Mouse (Mus musculus): ENCODE results near the gene Sptbn2. TPM values are rescaled to one million over a fixed set of nuclear protein-coding genes. Genes with fewer than 3 reads are reported as not detected.

Gene Sptbn2
- total and polyA plus RNA-seq, 3 experiments, result 0.31 to 0.79 TPM; not detected in 1

DNA sequence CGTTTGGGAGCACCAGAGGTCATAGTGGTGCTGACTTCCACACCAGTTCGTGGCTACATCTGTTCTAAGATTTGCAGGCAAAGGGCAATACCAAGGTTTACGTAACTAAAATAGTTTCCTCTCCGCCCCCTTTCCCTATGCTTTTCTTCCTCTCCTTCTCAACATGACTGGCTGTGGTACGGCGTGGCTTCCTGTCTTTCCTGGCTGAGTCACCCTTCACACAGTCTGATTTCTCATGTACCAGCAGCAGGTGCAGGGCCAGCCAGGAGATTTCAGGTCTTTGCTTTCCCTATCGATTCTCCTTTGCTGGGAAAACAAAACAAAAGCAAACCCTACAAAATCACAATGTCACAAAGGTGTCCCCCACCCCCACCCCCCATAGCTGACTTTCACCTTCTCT lies 9.7 kb upstream of the Sptbn2 start (continued):
- no peak for TF ChIP-seq POLR2A (IDR thresholded peaks at IDR 0.05; ENCODE audit: control insufficient read depth in 1 of 2, insufficient read depth in 1 of 2, low read depth in 1 of 2, low read length in 2 of 2, poor library complexity in 1 of 2)
- TF ChIP-seq HCFC1 (IDR thresholded peaks at IDR 0.05; ENCODE audit: low read depth, low read length), result no peak

DNA sequence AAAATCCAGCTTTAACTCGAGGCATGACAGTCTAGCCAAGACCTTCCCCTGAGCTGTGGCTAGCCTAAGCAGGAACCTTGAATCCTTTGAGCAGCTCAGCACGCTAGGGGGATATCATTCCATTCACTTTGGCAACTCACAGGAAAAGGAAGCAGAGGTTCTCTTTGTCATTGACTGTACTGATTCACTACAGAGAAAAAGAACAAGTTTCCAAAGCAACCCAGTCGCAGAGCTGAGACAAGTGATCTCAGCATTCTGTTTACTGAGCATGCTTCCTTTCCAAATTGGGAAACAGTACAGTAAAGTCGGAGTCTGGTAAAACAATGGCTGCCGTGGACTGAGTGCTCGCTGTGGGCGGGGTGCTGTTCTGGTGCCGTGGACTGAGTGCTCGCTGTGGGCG lies 2.2 kb upstream of the Sptbn2 start:
- Histone ChIP-seq H3K9ac (ENCODE audit: control insufficient read depth, low read depth, low read length, poor library complexity, severe bottlenecking) (no peak overlapping the region), H3K27me3 (ENCODE audit: control insufficient read depth in 1 of 2, insufficient read depth in 2 of 2, low read length in 2 of 2) (peaks cover 2 to 4% of the 10 kb centered on the region in 2 experiments; a peak in 3 of 4 replicates)
- no peak for TF ChIP-seq CHD1 (IDR thresholded peaks at IDR 0.05; ENCODE audit: low read depth, low read length)
- no peak for TF ChIP-seq ZMIZ1 (IDR thresholded peaks at IDR 0.05; ENCODE audit: low read depth, low read length)
- TF ChIP-seq USF1 (IDR thresholded peaks at IDR 0.05; ENCODE audit: low read depth, low read length), result no peak
- no peak for TF ChIP-seq RAD21 (IDR thresholded peaks at IDR 0.05; ENCODE audit: low read depth, low read length)
- TF ChIP-seq GABPA (IDR thresholded peaks at IDR 0.05; ENCODE audit: low read depth, low read length), result no peak
- no peak for TF ChIP-seq MYC (IDR thresholded peaks at IDR 0.05; ENCODE audit: low read depth, low read length)
- no peak for TF ChIP-seq USF2 (IDR thresholded peaks at IDR 0.05; ENCODE audit: borderline replicate concordance in 1 of 2, insufficient read depth in 1 of 2, low read depth in 1 of 2, low read length in 2 of 2)
- TF ChIP-seq JUND (IDR thresholded peaks at IDR 0.05; ENCODE audit: low read depth, low read length), result no peak
- no peak for TF ChIP-seq ZC3H11A (IDR thresholded peaks at IDR 0.05; ENCODE audit: low read depth, low read length)
- no peak for TF ChIP-seq SMC3 (IDR thresholded peaks at IDR 0.05; ENCODE audit: low read depth, low read length)
- no peak for TF ChIP-seq MEF2A (IDR thresholded peaks at IDR 0.05; ENCODE audit: extremely low read depth, insufficient replicate concordance, low read depth, low read length, poor library complexity, severe bottlenecking)
- no peak for TF ChIP-seq TCF12 (IDR thresholded peaks at IDR 0.05; ENCODE audit: low read depth, low read length)
- no peak for TF ChIP-seq HCFC1 (IDR thresholded peaks at IDR 0.05; ENCODE audit: low read depth, low read length)
- TF ChIP-seq KAT2A (conservative IDR thresholded peaks at IDR 0.05; ENCODE audit: low read depth, low read length), result no peak
- TF ChIP-seq NELFE (IDR thresholded peaks at IDR 0.05; ENCODE audit: low read depth, low read length), result no peak

DNA sequence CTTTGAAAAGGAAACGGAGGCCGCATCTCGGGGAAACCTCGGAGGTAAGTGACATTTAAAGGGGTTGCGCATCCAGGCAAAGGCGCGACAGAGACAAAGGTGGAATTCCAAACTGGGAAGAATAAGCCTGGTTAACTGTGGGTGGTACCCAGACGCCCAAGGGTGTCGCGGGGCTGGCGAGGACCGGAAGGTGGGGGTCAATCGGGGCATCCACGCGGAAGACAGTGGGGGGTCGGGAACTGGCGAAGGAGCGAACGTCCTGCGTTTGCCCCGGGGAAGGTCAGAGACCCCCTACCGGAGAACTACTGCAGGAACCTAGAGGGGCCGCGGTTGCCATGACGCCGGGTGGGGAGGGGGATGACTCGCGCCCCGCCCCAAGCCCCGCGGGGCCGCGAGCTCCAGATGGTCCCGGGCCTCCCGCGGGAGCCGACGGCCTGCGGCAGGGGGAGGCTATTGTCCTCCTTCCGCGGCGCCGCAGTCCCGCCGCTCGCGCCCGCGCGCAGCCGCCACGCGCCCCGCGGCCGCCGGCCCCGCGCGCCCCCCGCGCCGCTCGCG lies 711 bp downstream of the Sptbn2 start:
- Histone ChIP-seq H3K27me3 (ENCODE audit: control insufficient read depth in 1 of 2, insufficient read depth in 2 of 2, low read length in 2 of 2) (no peaks in the 10 kb centered on the region), H3K4me1 (ENCODE audit: control insufficient read depth in 1 of 2, insufficient read depth in 2 of 2, low read length in 2 of 2) (no peaks in the 10 kb centered on the region), H3K36me3 (ENCODE audit: control insufficient read depth in 1 of 2, insufficient read depth in 2 of 2, low read length in 2 of 2) (no peaks in the 10 kb centered on the region), H3K9me3 (replicated peaks; ENCODE audit: insufficient read depth, low read length) (no peaks in the 10 kb centered on the region), H3K27ac (ENCODE audit: control insufficient read depth, low read depth, low read length) (no peak overlapping the region), H3K9ac (ENCODE audit: control insufficient read depth, low read depth, low read length, poor library complexity, severe bottlenecking) (no peak overlapping the region), H3K4me3 (ENCODE audit: control insufficient read depth in 1 of 2, insufficient read depth in 1 of 2, low read depth in 2 of 2, low read length in 2 of 2) (no peak overlapping the region), H3K79me2 (ENCODE audit: control insufficient read depth, insufficient read depth, low read length, poor library complexity) (no peaks in the 10 kb centered on the region)
- DNase-seq (ENCODE audit: low read depth, low spot score), result no peak
- no peak for TF ChIP-seq MAZ (IDR thresholded peaks at IDR 0.05; ENCODE audit: low read depth, low read length)
- TF ChIP-seq E2F4 (IDR thresholded peaks at IDR 0.05; ENCODE audit: borderline replicate concordance, low read depth, low read length), result no peak
- TF ChIP-seq POLR2AphosphoS5 (IDR thresholded peaks at IDR 0.05; ENCODE audit: borderline replicate concordance, low read depth, low read length), result no peak
- TF ChIP-seq NELFE (IDR thresholded peaks at IDR 0.05; ENCODE audit: low read depth, low read length), result no peak
- no peak for TF ChIP-seq ZMIZ1 (IDR thresholded peaks at IDR 0.05; ENCODE audit: low read depth, low read length)
- no peak for TF ChIP-seq MEF2A (IDR thresholded peaks at IDR 0.05; ENCODE audit: extremely low read depth, insufficient replicate concordance, low read depth, low read length, poor library complexity, severe bottlenecking)
- no peak for TF ChIP-seq CHD2 (IDR thresholded peaks at IDR 0.05; ENCODE audit: low read length)
- TF ChIP-seq POLR2AphosphoS2 (IDR thresholded peaks at IDR 0.05; ENCODE audit: low read length), result no peak
- TF ChIP-seq RAD21 (IDR thresholded peaks at IDR 0.05; ENCODE audit: low read depth, low read length), result no peak
- no peak for TF ChIP-seq USF1 (IDR thresholded peaks at IDR 0.05; ENCODE audit: low read depth, low read length)
- no peak for TF ChIP-seq CHD1 (IDR thresholded peaks at IDR 0.05; ENCODE audit: low read depth, low read length)
- no peak for TF ChIP-seq ZNF384 (IDR thresholded peaks at IDR 0.05; ENCODE audit: low read depth, low read length)
- TF ChIP-seq TAL1 (IDR thresholded peaks at IDR 0.05; ENCODE audit: low read length), result no peak
- TF ChIP-seq EP300 (IDR thresholded peaks at IDR 0.05; ENCODE audit: low read depth in 1 of 2, low read length in 2 of 2), result no peak
- TF ChIP-seq HCFC1 (IDR thresholded peaks at IDR 0.05; ENCODE audit: low read depth, low read length), result no peak
- no peak for TF ChIP-seq USF2 (IDR thresholded peaks at IDR 0.05; ENCODE audit: borderline replicate concordance in 1 of 2, insufficient read depth in 1 of 2, low read depth in 1 of 2, low read length in 2 of 2)

More for the DNA sequence above, 2.2 kb upstream of the Sptbn2 start:
- H3K9me3 ChIP-seq (replicated peaks; ENCODE audit: insufficient read depth, low read length), result no peaks in the 10 kb centered on the region
- no peaks in the 10 kb centered on the region for H3K79me2 ChIP-seq (ENCODE audit: control insufficient read depth, insufficient read depth, low read length, poor library complexity)
- no peak overlapping the region for H3K27ac ChIP-seq (ENCODE audit: control insufficient read depth, low read depth, low read length)
- DNase-seq (ENCODE audit: low read depth, low spot score), result no peak
- no peaks in the 10 kb centered on the region for H3K4me1 ChIP-seq (ENCODE audit: control insufficient read depth in 1 of 2, insufficient read depth in 2 of 2, low read length in 2 of 2)
- no peak overlapping the region for H3K4me3 ChIP-seq (ENCODE audit: control insufficient read depth in 1 of 2, insufficient read depth in 1 of 2, low read depth in 2 of 2, low read length in 2 of 2)
- no peaks in the 10 kb centered on the region for H3K36me3 ChIP-seq (ENCODE audit: control insufficient read depth in 1 of 2, insufficient read depth in 2 of 2, low read length in 2 of 2)
